Mouse (Mus musculus) CD8-positive naive resting alpha-beta T cell, adult 57 days (primary cell): ENCODE data around the gene Gm29554. TPM values are rescaled to one million over a fixed set of nuclear protein-coding genes. Genes with fewer than 3 reads are reported as not detected.

ENCODE experiments used
- total RNA-seq: library from RNA; stranded (reverse); gene quantifications from one replicate; pipeline ENCODE4 v1.2.4, GENCODE M21; 2023

Gm29554 gene
- total RNA-seq: not detected

GRCm38 (mm10) chrY:12273632-12274031 is at the start of gene Gm29554:
Gene Gm29554 (plus strand): TSS chrY:12273932.

Other genes with a start within 250 kb of the Gm29554 start
- gene Gm20812, start 108.0 kb downstream of the Gm29554 start, total RNA-seq: not detected